Mouse (Mus musculus): Measurements from ENCODE around the gene Cyp2c54.
"Not testable (repeated sequence)": the region's sequence is repeated elsewhere in the genome, so short reads cannot be mapped to it uniquely, and the experiment has no call there.

The Cyp2c54 gene

DNA sequence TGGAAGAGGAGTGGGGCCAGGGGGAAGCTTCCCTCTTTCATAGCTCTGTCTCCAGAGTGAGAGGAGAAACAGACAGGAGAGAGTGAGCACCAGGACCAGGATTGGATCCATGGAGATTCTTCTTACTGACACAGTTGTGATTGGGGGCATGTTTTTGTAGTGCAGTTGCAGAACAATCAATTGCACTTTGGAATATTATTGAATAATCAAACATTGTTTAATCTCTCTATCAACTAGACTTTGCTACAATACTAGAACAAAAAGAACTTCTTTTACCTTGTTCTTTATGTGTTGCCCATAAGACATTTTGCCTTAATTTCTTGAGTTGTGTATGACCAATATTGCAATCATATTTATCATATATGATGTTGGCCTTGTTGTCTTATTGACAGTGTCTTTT, at the start of gene Cyp2c54:
Cyp2c54 (minus strand) TSS at position 127 of the 400 bp plus-strand sequence.
- DNase-seq (ENCODE audit: low read depth, low spot score), result no peak

DNA sequence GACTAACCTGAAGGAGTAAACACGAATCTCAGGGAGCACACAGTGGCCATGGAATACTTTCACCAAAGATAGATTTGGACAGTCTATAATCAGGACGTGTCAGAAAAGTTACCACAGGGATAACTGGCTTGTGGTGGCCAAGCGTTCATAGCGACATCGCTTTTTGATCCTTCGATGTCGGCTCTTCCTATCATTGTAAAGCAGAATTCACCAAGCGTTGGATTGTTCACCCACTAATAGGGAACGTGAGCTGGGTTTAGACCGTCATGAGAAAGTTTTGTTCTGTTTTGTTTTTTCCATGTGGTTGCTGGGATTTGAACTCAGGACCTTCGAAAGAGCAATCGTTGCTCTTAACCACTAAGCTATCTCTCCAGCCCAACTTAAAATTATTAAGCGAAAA, 46.0 kb upstream of the Cyp2c54 start:
- not testable (repeated sequence) for DNase-seq (ENCODE audit: low read depth, low spot score)

DNA sequence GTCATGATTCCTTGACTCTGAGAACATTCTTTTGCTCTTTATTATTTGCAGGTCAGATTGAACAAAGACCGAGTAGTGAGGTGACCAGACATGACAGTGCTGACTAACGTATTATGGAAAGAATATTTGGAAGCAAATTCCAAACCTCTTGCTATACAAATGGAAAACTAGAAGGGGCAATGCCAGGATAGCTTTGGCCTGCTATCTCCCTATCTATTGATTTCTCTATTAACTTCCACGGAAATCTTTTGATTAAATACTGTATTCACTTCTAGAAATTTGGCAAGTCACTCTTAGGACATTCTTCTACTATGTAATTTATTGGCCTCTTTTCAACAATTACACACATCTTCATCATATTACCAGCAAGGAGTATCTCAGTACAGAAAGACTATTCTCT, 17.5 kb upstream of the Cyp2c54 start:
- no peak for DNase-seq (ENCODE audit: low read depth, low spot score)

DNA sequence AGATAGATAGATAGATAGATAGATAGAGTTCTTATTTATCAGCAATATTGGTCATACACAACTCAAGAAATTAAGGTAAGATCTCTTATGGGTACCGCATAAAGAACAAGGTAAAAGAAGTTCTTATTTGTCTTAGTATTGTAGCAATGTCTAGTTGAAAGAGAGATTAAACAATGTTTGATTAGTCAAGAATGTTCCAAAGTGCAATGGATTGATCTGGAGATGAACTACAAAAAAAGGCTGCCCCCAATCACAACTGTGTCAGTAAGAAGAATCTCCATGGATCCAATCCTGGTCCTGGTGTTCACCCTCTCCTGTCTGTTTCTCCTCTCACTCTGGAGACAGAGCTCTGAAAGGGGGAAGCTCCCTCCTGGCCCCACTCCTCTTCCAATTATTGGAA, 15.8 kb upstream of the Cyp2c54 start, which contains the start of gene Cyp2c50:
Cyp2c50 (plus strand) TSS at position 268 of the 400 bp plus-strand sequence.
- DNase-seq (ENCODE audit: low read depth, low spot score), result not testable (repeated sequence)

DNA sequence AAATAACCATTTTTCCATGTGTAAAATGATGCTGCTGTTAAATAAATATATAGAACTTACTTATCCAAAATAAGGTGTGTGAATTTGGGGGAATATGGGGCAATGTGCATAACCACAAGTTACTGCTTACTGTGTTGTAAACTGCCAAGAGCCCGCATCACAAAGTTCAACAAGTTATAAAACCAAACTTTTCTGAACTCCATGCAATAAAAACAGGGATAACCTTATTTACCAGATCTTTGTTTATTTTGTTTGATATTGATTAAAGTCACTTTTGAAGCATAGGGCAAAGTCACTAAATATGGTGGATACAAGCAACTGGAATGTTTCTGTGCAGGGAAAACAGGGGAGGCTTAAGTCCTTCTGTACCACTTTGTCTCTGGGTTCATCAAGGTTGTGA, 14.8 kb upstream of the Cyp2c54 start:
- DNase-seq (ENCODE audit: low read depth, low spot score), result no peak

DNA sequence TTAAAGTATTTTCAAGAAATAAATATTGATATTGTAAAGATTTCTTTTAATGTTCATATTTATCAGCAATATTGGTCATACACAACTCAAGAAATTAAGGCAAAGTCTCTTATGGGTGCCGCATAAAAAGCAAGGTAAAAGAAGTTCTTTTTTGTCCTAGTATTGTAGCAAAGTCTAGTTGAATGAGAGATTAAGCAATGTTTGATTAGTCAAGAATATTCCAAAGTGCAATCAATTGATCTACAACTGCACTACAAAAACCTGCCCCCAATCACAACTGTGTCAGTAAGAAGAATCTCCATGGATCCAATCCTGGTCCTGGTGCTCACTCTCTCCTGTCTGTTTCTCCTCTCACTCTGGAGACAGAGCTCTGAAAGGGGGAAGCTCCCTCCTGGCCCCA, 81.5 kb downstream of the Cyp2c54 start, which contains the start of gene Cyp2c37:
Cyp2c37 (plus strand) TSS at position 285 of the 400 bp plus-strand sequence.
- DNase-seq (ENCODE audit: low read depth, low spot score), result not testable (repeated sequence)

DNA sequence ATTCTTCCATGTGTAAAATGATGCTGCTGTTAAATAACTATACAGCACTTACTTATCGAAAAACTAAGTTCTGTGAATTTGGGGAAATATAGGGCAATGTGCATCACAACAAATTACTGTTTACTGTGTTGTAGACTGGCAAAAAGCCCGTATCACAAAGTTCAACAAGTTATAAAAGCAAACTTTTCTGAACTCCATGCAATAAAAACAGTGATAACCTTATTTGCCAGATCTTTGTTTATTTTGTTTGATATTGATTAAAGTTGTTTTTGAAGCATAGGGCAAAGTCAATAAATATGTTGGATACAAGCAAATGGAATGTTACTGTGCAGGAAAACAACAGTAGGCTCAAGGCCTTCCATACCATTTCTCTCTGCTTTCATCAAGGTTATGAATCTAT, 84.2 kb downstream of the Cyp2c54 start:
- DNase-seq (ENCODE audit: low read depth, low spot score), result no peak

Measured in telencephalon, adult 2 months (tissue).